Mouse (Mus musculus) cerebellum, adult 2 months (tissue): ENCODE data around the gene Oip5.

ENCODE experiments used
- CTCF ChIP-seq: fragments of 200-500 bp; IDR thresholded peaks from 2 replicates; pipeline ENCODE4 v1.5.1; 2011; ENCODE audit warnings: low read depth, mild to moderate bottlenecking, control low read depth, low read length, moderate library complexity, borderline replicate concordance; ENCODE audit not compliant: insufficient read depth
- POLR2A ChIP-seq: fragments of 200-500 bp; IDR thresholded peaks from 2 replicates; pipeline ENCODE4 v1.6.1; 2011; ENCODE audit warnings: low read length, control low read depth, borderline replicate concordance; ENCODE audit not compliant: insufficient read depth

DNA sequence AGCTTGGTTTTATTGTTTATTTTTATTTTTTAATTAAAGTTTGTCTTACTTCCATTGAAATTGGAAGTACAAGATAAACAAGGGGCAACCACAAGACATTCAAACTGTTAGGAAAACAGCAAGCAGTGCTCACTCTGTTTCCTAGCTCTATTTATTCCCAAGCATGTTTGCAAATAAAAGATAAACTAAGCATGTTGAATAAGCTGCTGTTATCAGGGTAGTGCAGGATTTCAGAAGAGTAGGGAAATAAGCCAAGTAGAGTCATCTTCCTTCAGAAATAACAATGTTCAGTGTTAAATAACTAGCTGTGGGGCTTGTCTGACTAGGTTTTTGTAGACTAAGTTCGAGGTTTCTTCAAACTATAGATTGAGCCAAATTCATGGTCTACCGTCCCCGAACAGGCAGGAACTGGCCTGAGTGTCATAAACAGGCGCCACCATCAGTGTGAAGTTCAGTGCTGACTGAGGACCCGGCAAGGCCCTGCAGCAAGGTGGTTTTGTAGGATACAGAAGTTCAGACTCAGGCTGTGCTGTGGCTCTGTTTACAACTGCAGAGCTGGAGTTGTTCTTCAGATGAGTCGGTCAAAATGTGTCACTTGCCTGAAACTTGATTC is 12.8 kb downstream of the Oip5 start:
- TF ChIP-seq CTCF (no peak), POLR2A (no peak)
